Mouse (Mus musculus) ZHBTc4 (cell line): ENCODE measurements around the gene Gm17174.
"Not testable (repeated sequence)": the region's sequence is repeated elsewhere in the genome, so short reads cannot be mapped to it uniquely, and the experiment has no call there.

ENCODE experiments used
- DNase-seq: peaks from one replicate; pipeline ENCODE4 v3.0.0-alpha.2; 2011; ENCODE audit warnings: low read depth, low spot score

Gm17174 gene

DNA sequence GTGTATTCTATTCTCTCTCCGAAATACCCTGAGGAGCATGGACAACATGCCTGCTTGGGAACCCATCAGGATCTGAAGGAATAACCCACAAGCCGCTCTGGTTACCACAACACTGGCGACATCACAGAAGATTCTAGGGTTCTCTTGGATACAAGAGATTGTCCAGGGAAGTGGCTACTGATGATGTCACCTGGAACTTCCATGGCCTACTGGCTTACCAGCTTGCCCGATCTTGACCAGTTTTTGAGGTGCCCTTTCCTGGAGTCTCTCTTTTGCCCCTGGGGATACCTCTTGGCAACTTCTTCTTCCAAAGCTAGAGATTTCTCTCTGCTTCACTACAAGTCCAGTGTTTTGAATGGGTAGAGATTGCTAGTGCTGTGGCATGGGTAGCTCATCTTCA is at the start of gene Gm17174:
TSS of gene Gm17174 (minus strand) at position 101 of the 400 bp plus-strand sequence.
- not testable (repeated sequence) for DNase-seq

DNA sequence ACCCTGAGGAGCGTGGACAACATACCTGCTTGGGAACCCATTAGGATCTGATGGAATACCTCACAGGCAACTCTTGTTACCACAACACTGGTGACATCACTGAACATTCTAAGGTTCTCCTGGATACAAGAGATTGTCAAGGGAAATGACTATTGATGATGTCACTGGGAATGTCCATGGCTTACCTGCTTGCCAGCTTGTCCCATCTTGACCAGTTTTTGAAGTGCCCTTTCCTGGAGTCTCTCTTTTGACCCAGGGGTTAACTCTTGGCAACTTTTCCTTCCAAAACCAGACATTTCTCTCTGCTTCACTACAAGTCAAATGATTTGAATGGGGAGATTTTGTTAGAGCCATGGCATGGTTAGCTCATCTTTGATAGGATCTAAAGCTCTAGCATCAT is 43.6 kb upstream of the Gm17174 start, which contains the start of gene Gm4181:
TSS of gene Gm4181 (minus strand) at position 101 of the 400 bp plus-strand sequence.
- DNase-seq = not testable (repeated sequence)

DNA sequence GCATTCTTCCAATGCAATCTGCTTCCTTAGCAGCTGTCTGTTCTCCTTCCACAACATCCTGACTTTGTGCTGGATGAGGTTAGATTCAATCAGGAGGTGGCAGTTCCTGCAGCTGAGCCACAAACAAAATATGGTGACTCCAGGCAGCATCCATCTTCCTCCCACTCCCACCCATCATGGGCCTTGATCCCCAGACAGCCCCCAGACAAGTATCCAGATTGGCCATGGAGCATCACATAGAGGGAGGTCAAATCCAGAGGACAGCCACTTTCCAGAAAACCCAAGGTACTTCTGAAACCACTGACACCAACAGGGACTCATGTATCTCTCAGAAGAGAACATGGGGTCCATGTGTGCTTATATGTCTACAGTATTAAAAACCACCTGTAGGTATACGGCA is 40.5 kb upstream of the Gm17174 start:
- not testable (repeated sequence) for DNase-seq

DNA sequence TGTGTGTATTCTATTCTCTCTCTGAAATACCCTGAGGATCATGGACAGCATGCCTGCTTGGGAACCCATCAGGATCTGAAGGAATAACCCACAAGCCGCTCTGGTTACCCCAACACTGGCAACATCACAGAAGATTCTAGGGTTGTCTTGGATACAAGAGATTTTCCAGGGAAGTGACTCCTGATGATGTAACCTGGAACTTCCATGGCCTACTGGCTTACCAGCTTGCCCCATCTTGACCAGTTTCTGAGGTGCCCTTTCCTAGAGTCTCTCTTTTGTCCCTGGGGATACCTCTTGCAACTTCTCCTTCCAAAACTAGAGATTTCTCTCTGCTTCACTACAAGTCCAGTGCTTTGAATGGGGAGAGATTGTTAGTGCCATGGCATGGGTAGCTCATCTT is 19.3 kb upstream of the Gm17174 start, which contains the start of gene Gm17078:
TSS of gene Gm17078 (minus strand) at position 101 of the 400 bp plus-strand sequence.
- DNase-seq = no peak

DNA sequence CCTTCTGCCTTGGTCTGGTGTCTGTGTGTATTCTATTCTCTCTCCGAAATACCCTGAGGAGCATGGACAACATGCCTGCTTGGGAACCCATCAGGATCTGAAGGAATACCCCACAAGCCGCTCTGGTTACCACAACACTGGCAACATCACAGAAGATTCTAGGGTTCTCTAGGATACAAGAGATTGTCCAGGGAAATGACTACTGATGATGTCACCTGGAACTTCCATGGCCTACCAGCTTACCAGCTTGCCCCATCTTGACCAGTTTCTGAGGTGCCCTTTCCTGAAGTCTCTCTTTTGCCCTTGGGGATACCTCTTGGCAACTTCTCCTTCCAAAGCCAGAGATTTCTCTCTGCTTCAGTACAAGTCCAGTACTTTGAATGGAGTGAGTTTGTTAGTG is 18.0 kb downstream of the Gm17174 start, which contains the start of gene Gm17175:
TSS of gene Gm17175 (minus strand) at position 101 of the 400 bp plus-strand sequence.
- not testable (repeated sequence) for DNase-seq

DNA sequence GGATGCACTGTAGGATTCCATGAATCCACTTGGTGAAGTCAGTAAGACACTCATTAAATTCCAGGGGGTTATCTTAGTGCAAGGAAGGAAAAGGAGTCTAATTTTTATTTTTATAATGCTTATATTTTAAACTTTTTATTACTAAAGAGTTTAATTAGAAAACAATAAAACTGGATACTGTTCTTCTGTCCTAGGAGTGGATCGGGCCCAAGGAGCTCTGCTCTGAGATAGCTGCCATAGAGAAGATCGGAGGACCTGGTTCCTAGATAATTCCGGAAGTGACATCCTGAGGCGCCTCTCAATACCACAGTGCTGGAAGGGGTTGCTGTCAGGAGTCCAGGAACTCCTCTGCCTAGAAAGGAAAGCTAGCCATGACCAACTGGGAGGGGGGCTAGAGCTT is 39.4 kb downstream of the Gm17174 start, which contains the start of gene Gm5622:
TSS of gene Gm5622 (plus strand) at position 301 of the 400 bp plus-strand sequence.
- DNase-seq = no peak
